Mouse (Mus musculus) C2C12 (cell line): ENCODE data around the gene Kif1c.

Experiments
- CTCF ChIP-seq: IDR thresholded peaks from one replicate; pipeline ENCODE4 v1.5.1; 2011; ENCODE audit not compliant: control insufficient read depth, insufficient read depth, insufficient read length
- MAX ChIP-seq: IDR thresholded peaks from one replicate; pipeline ENCODE4 v1.6.1; 2011; ENCODE audit warnings: mild to moderate bottlenecking, control low read depth

DNA sequence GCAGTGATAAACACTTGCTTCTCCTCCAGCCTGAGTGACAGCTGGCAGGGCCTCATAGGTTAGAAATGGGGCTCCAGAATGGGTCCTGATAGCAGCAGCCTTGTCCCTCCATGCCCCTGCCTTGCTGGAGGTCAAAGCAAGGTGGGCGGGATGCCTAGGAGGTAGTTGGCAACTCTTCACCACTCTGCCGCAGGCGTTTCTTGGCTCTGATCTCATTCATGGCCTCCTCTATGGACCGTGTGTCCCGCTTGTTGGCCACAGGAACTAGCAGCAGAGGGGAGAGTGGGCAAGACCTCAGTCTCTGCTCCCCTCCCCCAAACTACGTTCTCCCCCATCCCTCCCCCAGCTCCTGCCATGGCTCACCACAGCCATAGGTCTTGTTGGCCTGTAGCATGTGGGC, 36.4 kb upstream of the Kif1c start:
- TF ChIP-seq CTCF (no peak), MAX (no peak)
